Comparison of ENCODE assay signal across 2 mouse cellular contexts in genomic region chr8:123809342-123809741, GRCm38 (mm10).
TF ChIP-seq lines count a peak whose summit lies in the region.

No protein-coding gene starts in this region.

TF ChIP-seq in CH12.LX, 34 proteins besides CTCF, POLR2A, EP300 and RAD21:
- TF ChIP-seq TBP (conservative IDR thresholded peaks at IDR 0.05; ENCODE audit: low read depth, low read length), result 0 out of 2 replicates have a peak, but pooled peaks have one; percentile 51

TF ChIP-seq in MEL, 35 proteins besides CTCF, POLR2A, EP300 and RAD21:
- peak; percentile 85 for TF ChIP-seq TBP (IDR thresholded peaks at IDR 0.05; ENCODE audit: low read depth, low read length)
